Comparison of ENCODE assay signal across 8 mouse cellular contexts in the genomic region with DNA sequence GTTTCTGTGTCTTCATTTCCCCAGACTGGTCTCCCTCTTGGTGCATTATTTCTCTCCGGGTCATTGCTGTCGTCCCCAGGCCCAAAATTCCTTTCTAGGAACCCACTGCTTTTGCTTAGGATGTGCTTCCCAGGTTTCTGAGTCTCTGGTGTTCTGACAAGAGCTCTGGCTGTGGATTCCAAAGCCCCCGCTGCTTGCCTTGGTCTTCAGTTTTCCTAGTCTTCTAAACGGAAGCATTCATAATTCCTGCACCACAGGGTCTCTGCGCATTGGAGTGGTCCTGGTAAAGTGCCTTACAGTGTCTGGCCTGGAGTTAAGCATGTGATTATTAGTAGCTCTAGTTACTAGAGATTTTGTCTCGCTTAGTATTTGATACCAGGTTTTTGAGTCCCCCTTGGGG. TPM values are rescaled to one million over a fixed set of nuclear protein-coding genes. Genes with fewer than 3 reads are reported as not detected.
A peak's percentile ranks its signal among the peaks of the same experiment; 100 is the strongest.
DNase-seq lines count a peak whose midpoint lies in the region; ATAC-seq and TF ChIP-seq lines count a peak whose summit lies in the region.

No protein-coding gene starts in this region.

- H3ac ChIP-seq in myocyte (ENCODE audit: control insufficient read depth, insufficient read length), result peak overlapping the region; percentile 74

- peak overlapping the region; percentile 79 for H3K27ac ChIP-seq in bone marrow macrophage, adult 2 months (ENCODE audit: insufficient read depth, low read depth, low read length)
- peak overlapping the region; percentile 93 for H3K27ac ChIP-seq in hindbrain, embryonic 16.5 days (ENCODE audit: low read depth, low read length)

- peaks cover 59% of the 10 kb centered on the region for H3K79me2 ChIP-seq in myocyte (ENCODE audit: control insufficient read depth, insufficient read depth)

- peak overlapping the region; percentile 99 for H3K9ac ChIP-seq in hindbrain, embryonic 16.5 days (ENCODE audit: low read depth, low read length)

- TF ChIP-seq CTCF in bone marrow macrophage, adult 2 months (IDR thresholded peaks at IDR 0.05; ENCODE audit: low read depth, low read length), result no peak

- no peaks in the 10 kb centered on the region for H3K9me3 ChIP-seq in hindbrain, embryonic 16.5 days (ENCODE audit: control insufficient read depth, low read length)

- no peaks in the 10 kb centered on the region for H3K27me3 ChIP-seq in hindbrain, embryonic 16.5 days (replicated peaks; ENCODE audit: control insufficient read depth, insufficient read depth, low read length)
- no peaks in the 10 kb centered on the region for H3K27me3 ChIP-seq in myocyte (ENCODE audit: control insufficient read depth, insufficient read depth, insufficient read length)

- peak; percentile 28 for DNase-seq in kidney, adult 9 months
- DNase-seq in kidney, postnatal 14 days, result no peak
- no peak for DNase-seq in right cerebral cortex, postnatal 10 days (ENCODE audit: low spot score in 2 of 2)
- DNase-seq in spleen, postnatal 10 days (ENCODE audit: low spot score in 2 of 2), result no peak
- DNase-seq in layer of hippocampus, postnatal 36 days, result no peak

- H3K36me3 ChIP-seq in hindbrain, embryonic 16.5 days (ENCODE audit: control insufficient read depth, insufficient read depth, low read length), result peaks cover 30% of the 10 kb centered on the region; the same call in 1 of the 2 replicates
- H3K36me3 ChIP-seq in myocyte (ENCODE audit: control insufficient read depth, insufficient read depth), result peaks cover 36% of the 10 kb centered on the region

- no peak for TF ChIP-seq POLR2A in bone marrow macrophage, adult 2 months (IDR thresholded peaks at IDR 0.05; ENCODE audit: borderline replicate concordance, low read depth, low read length)
- no peak for TF ChIP-seq POLR2A in myocyte (IDR thresholded peaks at IDR 0.05; ENCODE audit: insufficient read length, low read depth)

- H3K4me1 ChIP-seq in bone marrow macrophage, adult 2 months (ENCODE audit: control insufficient read depth, insufficient read depth, low read length), result peaks cover 39% of the 10 kb centered on the region
- H3K4me1 ChIP-seq in hindbrain, embryonic 16.5 days (ENCODE audit: control insufficient read depth, insufficient read depth, low read depth, low read length), result peaks cover 15% of the 10 kb centered on the region

- 17% methylated on average over 6 of the region's 6 CpGs for WGBS in hindbrain, embryonic 16.5 days

- no peak for ATAC-seq in hindbrain, embryonic 16.5 days

- peak overlapping the region; percentile 67 for H3K4me3 ChIP-seq in bone marrow macrophage, adult 2 months (ENCODE audit: insufficient read depth, low read length)
- peak overlapping the region; percentile 99 for H3K4me3 ChIP-seq in hindbrain, embryonic 16.5 days (ENCODE audit: low read length)
- H3K4me3 ChIP-seq in myocyte, result peak overlapping the region; percentile 48

- H3K4me2 ChIP-seq in hindbrain, embryonic 16.5 days (ENCODE audit: low read length), result peak overlapping the region; percentile 58
- H3K4me2 ChIP-seq in myocyte (ENCODE audit: low read depth), result peak overlapping the region; percentile 77

TF ChIP-seq in myocyte, 11 proteins besides CTCF, POLR2A, EP300 and RAD21:
- TF ChIP-seq TCF12 (IDR thresholded peaks at IDR 0.05; ENCODE audit: insufficient read depth, poor library complexity, severe bottlenecking) (no peak), E2F4 (IDR thresholded peaks at IDR 0.05; ENCODE audit: insufficient read depth) (no peak), MAX (IDR thresholded peaks at IDR 0.05; ENCODE audit: low read depth) (no peak), TCF3 (IDR thresholded peaks at IDR 0.05; ENCODE audit: insufficient read length, low read depth) (no peak), SRF (IDR thresholded peaks at IDR 0.05; ENCODE audit: control insufficient read depth, insufficient read length, low read depth) (no peak), POLR2AphosphoS2 (IDR thresholded peaks at IDR 0.05; ENCODE audit: insufficient read length, low read depth) (no peak), CEBPB (IDR thresholded peaks at IDR 0.05; ENCODE audit: insufficient read depth, poor library complexity, severe bottlenecking) (no peak), MYOD1 (IDR thresholded peaks at IDR 0.05; ENCODE audit: control insufficient read depth in 1 of 3, insufficient read length in 2 of 3, low read depth in 2 of 3) (no peak), USF1 (IDR thresholded peaks at IDR 0.05; ENCODE audit: low read depth) (no peak), MYOG (IDR thresholded peaks at IDR 0.05; ENCODE audit: control insufficient read depth in 1 of 3, insufficient read depth in 1 of 3, insufficient read length in 2 of 3, low read depth in 2 of 3) (no peak), REST (IDR thresholded peaks at IDR 0.05; ENCODE audit: insufficient read depth, insufficient read length) (no peak)

RNA-seq across cellular contexts. Expression of a gene that starts 0.8 kb away (rescaled TPM):
- polyA plus RNA-seq in bone marrow macrophage, adult 2 months (2012; ENCODE audit: insufficient read depth, insufficient read length, missing spikeins), result 198 and 202 TPM in 2 replicates
- 115 and 124 TPM in 2 replicates for polyA plus RNA-seq in hindbrain, embryonic 16.5 days (2015; fragmentation: Nextera tagmentation; extraction: Ambion mirVana)
- 118 TPM for polyA plus RNA-seq in myocyte (2012; fragmentation: generic; extraction: Trizol)
- total RNA-seq in layer of hippocampus, postnatal 36 days (2021), result 100 to 1,000 TPM; 523 to 530 TPM

RNA-seq across cellular contexts. Expression of a gene that starts 18.9 kb away (rescaled TPM):
- 151 and 160 TPM in 2 replicates for polyA plus RNA-seq in bone marrow macrophage, adult 2 months (2012; ENCODE audit: insufficient read depth, insufficient read length, missing spikeins)
- 91.8 and 103 TPM in 2 replicates for polyA plus RNA-seq in hindbrain, embryonic 16.5 days (2015; fragmentation: Nextera tagmentation; extraction: Ambion mirVana)
- polyA plus RNA-seq in myocyte (2012; fragmentation: generic; extraction: Trizol), result 159 TPM
- 100 to 1,000 TPM; 183 to 184 TPM for total RNA-seq in layer of hippocampus, postnatal 36 days (2021)

RNA-seq across cellular contexts. Expression of a gene that starts 29.5 kb away (rescaled TPM):
- 6.1 and 7.7 TPM in 2 replicates for polyA plus RNA-seq in bone marrow macrophage, adult 2 months (2012; ENCODE audit: insufficient read depth, insufficient read length, missing spikeins)
- polyA plus RNA-seq in hindbrain, embryonic 16.5 days (2015; fragmentation: Nextera tagmentation; extraction: Ambion mirVana), result 103 and 108 TPM in 2 replicates
- polyA plus RNA-seq in myocyte (2012; fragmentation: generic; extraction: Trizol), result 13.1 TPM
- total RNA-seq in layer of hippocampus, postnatal 36 days (2021), result 10 to 100 TPM; 34.5 to 35.2 TPM

RNA-seq across cellular contexts. Expression of a gene that starts 35.9 kb away (rescaled TPM):
- not detected in 2 replicates for polyA plus RNA-seq in bone marrow macrophage, adult 2 months (2012; ENCODE audit: insufficient read depth, insufficient read length, missing spikeins)
- not detected in 2 replicates for polyA plus RNA-seq in hindbrain, embryonic 16.5 days (2015; fragmentation: Nextera tagmentation; extraction: Ambion mirVana)
- polyA plus RNA-seq in myocyte (2012; fragmentation: generic; extraction: Trizol), result not detected
- total RNA-seq in layer of hippocampus, postnatal 36 days (2021), result not detected

RNA-seq across cellular contexts. Expression of a gene that starts 42.6 kb away (rescaled TPM):
- 2.6 and 3.8 TPM in 2 replicates for polyA plus RNA-seq in bone marrow macrophage, adult 2 months (2012; ENCODE audit: insufficient read depth, insufficient read length, missing spikeins)
- polyA plus RNA-seq in hindbrain, embryonic 16.5 days (2015; fragmentation: Nextera tagmentation; extraction: Ambion mirVana), result 9.7 and 10.2 TPM in 2 replicates
- 1.5 TPM for polyA plus RNA-seq in myocyte (2012; fragmentation: generic; extraction: Trizol)
- 1 to 10 TPM; 5.1 to 5.4 TPM for total RNA-seq in layer of hippocampus, postnatal 36 days (2021)

Comparison
In these comparisons a context has a peak if more than half of its experiments do, and no peak if none do; other contexts are left out.
1. H3K4me3 ChIP-seq: peak in every context shown above with its lines; median percentile 99 in hindbrain, embryonic 16.5 days; 67 in bone marrow macrophage, adult 2 months; 48 in myocyte.